Mouse (Mus musculus) fibroblast of lung, adult 2 months (primary cell): ENCODE results near the gene Trmt1l.
A peak's percentile ranks its signal among the peaks of the same experiment; 100 is the strongest.

Source experiments
- DNase-seq: peaks from one replicate; pipeline ENCODE4 v3.0.0-alpha.2; 2011; ENCODE audit warnings: low read depth

The Trmt1l gene

GRCm38 (mm10) chr1:151494711-151495110 is 66.4 kb downstream of the Trmt1l start:
- DNase-seq, result no peak

- DNase-seq, result no peak
These were observed 67.4 kb downstream of the Trmt1l start for GRCm38 (mm10) chr1:151495635-151496285.

DNA sequence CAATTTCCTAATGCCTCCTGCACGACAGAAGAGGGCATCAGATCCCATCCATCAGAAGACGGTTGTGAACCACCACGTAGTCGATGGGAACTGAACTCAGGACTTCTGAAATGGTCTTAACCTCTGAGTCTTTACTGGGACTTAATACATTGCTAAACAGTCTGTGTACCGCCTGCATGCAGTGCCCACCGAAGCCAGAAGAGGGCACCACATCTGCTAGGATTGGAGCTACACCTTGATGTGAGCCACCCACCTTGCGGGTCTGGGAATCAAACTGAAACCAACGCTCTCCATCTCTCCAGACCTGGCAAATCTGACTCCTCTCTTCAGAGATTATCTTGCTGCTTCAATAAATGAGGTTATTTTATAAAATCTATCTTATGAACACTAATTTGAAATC is 68.7 kb downstream of the Trmt1l start:
- DNase-seq, result no peak

- DNase-seq, result no peak
These were observed 69.6 kb downstream of the Trmt1l start for GRCm38 (mm10) chr1:151497942-151498341.

- no peak for DNase-seq
These were observed 70.0 kb downstream of the Trmt1l start for GRCm38 (mm10) chr1:151498381-151498780.

DNA sequence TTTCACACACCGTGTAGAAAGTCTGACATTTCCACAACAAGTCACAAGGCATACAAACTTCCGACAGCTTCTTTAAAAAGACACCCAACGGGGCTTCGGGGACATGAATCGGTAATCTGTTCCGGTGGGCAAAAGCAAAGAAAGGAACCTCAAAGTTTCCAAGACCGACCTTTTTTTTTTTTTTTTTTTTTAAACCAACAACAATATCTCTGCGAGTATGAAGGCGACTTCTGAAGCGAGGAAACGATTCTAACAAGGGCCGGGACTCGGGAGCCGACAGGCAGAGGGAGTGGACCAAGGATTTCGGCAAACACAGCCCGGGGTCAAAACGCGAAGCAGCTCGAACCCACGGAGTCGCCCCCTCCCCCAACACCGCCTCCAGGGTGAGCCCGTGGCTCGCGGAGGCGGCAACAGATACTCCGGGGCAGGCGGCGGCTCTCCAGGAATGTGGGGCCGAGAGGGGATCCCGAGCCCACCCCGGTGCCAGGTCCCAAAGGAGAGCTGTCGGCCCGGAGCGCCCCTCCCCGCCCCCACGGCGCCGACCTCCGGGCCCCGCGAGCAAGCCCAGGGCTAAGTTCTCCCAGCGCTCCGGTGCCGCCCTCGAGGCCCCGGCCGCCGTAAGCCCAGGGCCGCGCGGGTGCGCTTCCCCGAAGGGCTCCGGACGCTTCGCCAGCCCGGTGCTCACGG is 71.6 kb downstream of the Trmt1l start:
- DNase-seq, result no peak

- peak; percentile 86 for DNase-seq
These were observed 72.4 kb downstream of the Trmt1l start, which contains the start of gene Rnf2 for GRCm38 (mm10) chr1:151500531-151501361. Gene Rnf2, minus strand, starts transcription at chr1:151500955.
